Mouse (Mus musculus): ENCODE results near the gene Pygm. TPM values are rescaled to one million over a fixed set of nuclear protein-coding genes. Genes with fewer than 3 reads are reported as not detected.

Pygm gene
- 1.2 TPM for polyA plus RNA-seq (2012; fragmentation: generic; extraction: Trizol)
- long read RNA-seq, experiment 1, partial matches to known transcripts: 1 of 4 reads
- long read RNA-seq, experiment 1, other reads (novel, unspliced or antisense): 1 of 4 reads
- long read RNA-seq, experiment 2, partial matches to known transcripts: 0 of 1 reads
- long read RNA-seq, experiment 2, other reads (novel, unspliced or antisense): 0 of 1 reads

DNA sequence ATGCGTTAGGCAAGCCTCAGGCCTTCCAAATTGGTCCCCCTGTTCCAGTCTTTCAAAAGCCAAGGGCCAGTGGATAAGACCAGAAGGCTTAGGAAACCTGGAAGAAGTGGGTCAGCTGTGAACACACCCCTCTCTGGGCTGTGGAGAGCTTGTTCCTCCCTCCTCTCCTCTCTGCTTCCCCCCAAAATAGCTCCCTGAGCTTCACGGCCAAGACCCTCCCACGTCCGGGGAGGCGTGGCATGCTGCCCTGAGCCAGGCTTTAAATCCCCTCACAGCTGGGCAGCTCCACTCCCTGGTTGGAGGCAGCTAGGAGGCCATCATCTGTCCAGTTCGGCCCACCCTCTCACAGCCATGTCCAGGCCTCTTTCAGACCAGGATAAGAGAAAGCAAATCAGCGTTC lies at the start of gene Pygm:
Gene Pygm, plus strand, starts transcription at position 272 of the 400 bp plus-strand sequence.
- H3K79me2 ChIP-seq (ENCODE audit: control insufficient read depth, insufficient read depth): no peaks in the 10 kb centered on the region
- TF ChIP-seq FOSL1 (IDR thresholded peaks at IDR 0.05; ENCODE audit: insufficient read depth, low read length, poor library complexity, severe bottlenecking): no peak
- H3ac ChIP-seq (ENCODE audit: control insufficient read depth, insufficient read length, low read depth): no peak within 1 kb of the TSS
- H3K36me3 ChIP-seq (ENCODE audit: control insufficient read depth, insufficient read depth): peaks cover 15% of the 10 kb centered on the region
- no peaks in the 10 kb centered on the region for H3K27me3 ChIP-seq (ENCODE audit: control insufficient read depth, insufficient read depth, insufficient read length)
- no peaks in the 10 kb centered on the region for H3K79me3 ChIP-seq (ENCODE audit: low read depth)
- H3K4me3 ChIP-seq (ENCODE audit: insufficient read depth, poor library complexity, severe bottlenecking): no peak within 1 kb of the TSS

DNA sequence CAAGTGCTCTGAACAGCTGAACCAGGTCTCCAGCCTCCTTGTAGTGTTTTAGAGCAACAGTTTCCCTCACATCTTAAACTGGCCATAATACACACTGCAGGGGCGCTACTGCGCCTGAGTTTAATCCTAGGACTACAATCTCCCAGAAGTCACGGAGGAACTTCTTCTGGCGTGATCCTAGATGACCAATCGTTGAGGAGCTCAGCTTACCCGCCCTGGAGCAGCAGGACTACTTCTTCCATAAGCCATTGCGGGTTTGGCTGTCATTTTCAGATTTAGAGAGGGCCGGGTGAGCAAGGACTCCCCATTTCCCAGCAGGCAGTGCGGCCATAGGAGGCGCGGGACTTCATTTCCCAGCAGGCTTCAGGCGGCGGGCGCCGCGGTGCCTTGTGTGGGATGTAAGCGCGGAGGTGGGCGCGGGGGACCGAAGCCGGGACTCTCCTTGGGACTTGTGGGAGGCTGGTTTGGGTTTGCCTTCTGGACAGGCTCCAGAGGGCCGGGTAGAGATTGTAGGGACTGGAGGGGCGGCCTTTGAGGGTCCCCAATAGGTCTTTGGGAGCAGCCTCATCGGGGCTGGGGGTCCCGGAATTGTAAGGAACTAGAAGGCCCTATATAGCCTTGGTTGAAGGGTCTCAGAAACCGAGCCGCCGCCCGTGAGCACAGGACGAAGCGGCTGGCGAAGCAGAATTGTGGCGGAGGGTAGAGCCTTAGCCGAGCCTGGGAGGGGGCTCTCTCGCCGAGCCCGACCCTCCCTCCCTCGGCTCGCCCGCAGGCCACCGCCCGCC lies 49.3 kb upstream of the Pygm start, which contains the start of gene Men1:
Gene Men1, plus strand, starts transcription at position 307 of the 785 bp plus-strand sequence.
- TF ChIP-seq MAX (IDR thresholded peaks at IDR 0.05) (no peak), USF1 (IDR thresholded peaks at IDR 0.05; ENCODE audit: low read depth) (peak; percentile 34)
- no peaks in the 10 kb centered on the region for H3K27me3 ChIP-seq (ENCODE audit: control insufficient read depth, insufficient read depth, insufficient read length)

GRCm38 (mm10) chr19:6335458-6335827 lies 48.8 kb upstream of the Pygm start:
- H3K79me2 ChIP-seq (ENCODE audit: control insufficient read depth, insufficient read depth): peaks cover 28% of the 10 kb centered on the region
- H3K79me3 ChIP-seq (ENCODE audit: low read depth): peaks cover 13% of the 10 kb centered on the region
- H3K4me3 ChIP-seq (ENCODE audit: insufficient read depth, poor library complexity, severe bottlenecking): peak overlapping the region; percentile 89
- TF ChIP-seq CTCF (IDR thresholded peaks at IDR 0.05; ENCODE audit: control insufficient read depth, insufficient read depth, insufficient read length): no peak
- TF ChIP-seq CEBPB (IDR thresholded peaks at IDR 0.05; ENCODE audit: low read depth): no peak
- TF ChIP-seq MYOD1 (IDR thresholded peaks at IDR 0.05; ENCODE audit: control insufficient read depth, insufficient read length, low read depth): no peak
- no peak for TF ChIP-seq MAX (IDR thresholded peaks at IDR 0.05)
- TF ChIP-seq FOSL1 (IDR thresholded peaks at IDR 0.05; ENCODE audit: insufficient read depth, low read length, poor library complexity, severe bottlenecking): no peak
- TF ChIP-seq USF1 (IDR thresholded peaks at IDR 0.05; ENCODE audit: low read depth): no peak
- TF ChIP-seq MYOG (IDR thresholded peaks at IDR 0.05; ENCODE audit: control insufficient read depth, extremely low read depth, insufficient read length): no peak
- H3K36me3 ChIP-seq (ENCODE audit: control insufficient read depth, insufficient read depth): peaks cover 36% of the 10 kb centered on the region
- H3K27me3 ChIP-seq (ENCODE audit: control insufficient read depth, insufficient read depth, insufficient read length): no peaks in the 10 kb centered on the region
- peak overlapping the region; percentile 99 for H3ac ChIP-seq (ENCODE audit: control insufficient read depth, insufficient read length, low read depth)

More for the DNA sequence above, 49.3 kb upstream of the Pygm start, which contains the start of gene Men1:
- H3K36me3 ChIP-seq (ENCODE audit: control insufficient read depth, insufficient read depth): peaks cover 31% of the 10 kb centered on the region
- peak within 1 kb of the TSS; percentile 99 for H3ac ChIP-seq (ENCODE audit: control insufficient read depth, insufficient read length, low read depth)
- H3K79me3 ChIP-seq (ENCODE audit: low read depth): peaks cover 13% of the 10 kb centered on the region
- H3K4me3 ChIP-seq (ENCODE audit: insufficient read depth, poor library complexity, severe bottlenecking): peak within 1 kb of the TSS; percentile 89
- H3K79me2 ChIP-seq (ENCODE audit: control insufficient read depth, insufficient read depth): peaks cover 28% of the 10 kb centered on the region

DNA sequence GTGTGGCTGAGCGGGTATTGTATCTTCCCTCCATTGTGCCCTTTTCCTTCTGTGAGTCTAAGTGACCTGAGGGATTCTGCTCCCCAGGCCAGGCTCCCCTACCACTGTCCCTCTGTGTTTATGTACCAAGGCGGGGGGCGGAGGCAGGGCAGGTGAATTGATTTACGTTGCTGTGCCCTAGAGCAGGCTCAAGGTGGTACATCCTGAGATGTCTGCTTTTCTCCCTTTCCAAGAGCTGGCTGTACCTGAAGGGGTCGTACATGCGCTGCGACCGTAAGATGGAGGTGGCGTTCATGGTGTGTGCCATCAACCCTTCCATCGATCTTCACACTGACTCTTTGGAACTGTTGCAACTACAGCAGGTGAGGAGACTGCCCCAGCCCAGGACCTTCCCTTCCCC lies 47.3 kb upstream of the Pygm start:
- Histone ChIP-seq H3K36me3 (ENCODE audit: control insufficient read depth, insufficient read depth) (peaks cover 36% of the 10 kb centered on the region), H3K4me3 (ENCODE audit: insufficient read depth, poor library complexity, severe bottlenecking) (no peak overlapping the region), H3ac (ENCODE audit: control insufficient read depth, insufficient read length, low read depth) (no peak overlapping the region), H3K79me3 (ENCODE audit: low read depth) (peaks cover 13% of the 10 kb centered on the region), H3K79me2 (ENCODE audit: control insufficient read depth, insufficient read depth) (peaks cover 28% of the 10 kb centered on the region), H3K27me3 (ENCODE audit: control insufficient read depth, insufficient read depth, insufficient read length) (no peaks in the 10 kb centered on the region)
- no peak for TF ChIP-seq MYOD1 (IDR thresholded peaks at IDR 0.05; ENCODE audit: control insufficient read depth, insufficient read length, low read depth)
- no peak for TF ChIP-seq CEBPB (IDR thresholded peaks at IDR 0.05; ENCODE audit: low read depth)
- no peak for TF ChIP-seq MYOG (IDR thresholded peaks at IDR 0.05; ENCODE audit: control insufficient read depth, extremely low read depth, insufficient read length)
- TF ChIP-seq MAX (IDR thresholded peaks at IDR 0.05): no peak
- TF ChIP-seq CTCF (IDR thresholded peaks at IDR 0.05; ENCODE audit: control insufficient read depth, insufficient read depth, insufficient read length): no peak
- TF ChIP-seq USF1 (IDR thresholded peaks at IDR 0.05; ENCODE audit: low read depth): no peak
- TF ChIP-seq FOSL1 (IDR thresholded peaks at IDR 0.05; ENCODE audit: insufficient read depth, low read length, poor library complexity, severe bottlenecking): no peak

GRCm38 (mm10) chr19:6338171-6338570 lies 46.0 kb upstream of the Pygm start:
- peaks cover 36% of the 10 kb centered on the region for H3K36me3 ChIP-seq (ENCODE audit: control insufficient read depth, insufficient read depth)
- TF ChIP-seq CEBPB (IDR thresholded peaks at IDR 0.05; ENCODE audit: low read depth) (no peak), CTCF (IDR thresholded peaks at IDR 0.05; ENCODE audit: control insufficient read depth, insufficient read depth, insufficient read length) (no peak), MAX (IDR thresholded peaks at IDR 0.05) (no peak), MYOD1 (IDR thresholded peaks at IDR 0.05; ENCODE audit: control insufficient read depth, insufficient read length, low read depth) (no peak), FOSL1 (IDR thresholded peaks at IDR 0.05; ENCODE audit: insufficient read depth, low read length, poor library complexity, severe bottlenecking) (no peak), USF1 (IDR thresholded peaks at IDR 0.05; ENCODE audit: low read depth) (no peak), MYOG (IDR thresholded peaks at IDR 0.05; ENCODE audit: control insufficient read depth, extremely low read depth, insufficient read length) (no peak)

DNA sequence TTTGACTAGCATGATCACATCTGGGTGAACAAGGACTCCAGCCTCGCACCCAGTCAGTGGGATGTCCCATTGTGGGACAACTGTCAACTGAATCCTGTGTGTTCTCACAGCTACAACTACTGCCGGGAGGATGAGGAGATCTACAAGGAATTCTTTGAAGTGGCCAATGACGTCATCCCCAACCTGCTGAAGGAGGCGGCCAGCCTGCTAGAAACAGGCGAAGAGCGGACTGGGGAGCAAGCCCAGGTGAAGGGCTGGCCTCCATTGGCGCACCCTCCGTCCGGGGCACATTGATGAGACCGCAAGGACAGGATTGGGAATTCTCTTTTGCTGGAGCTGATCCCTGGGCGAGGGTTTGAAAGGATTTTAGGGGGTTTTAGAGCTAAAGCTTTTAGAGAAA lies 45.5 kb upstream of the Pygm start:
- H3K79me2 ChIP-seq (ENCODE audit: control insufficient read depth, insufficient read depth): peaks cover 28% of the 10 kb centered on the region
- H3K36me3 ChIP-seq (ENCODE audit: control insufficient read depth, insufficient read depth): peaks cover 36% of the 10 kb centered on the region
- H3ac ChIP-seq (ENCODE audit: control insufficient read depth, insufficient read length, low read depth): no peak overlapping the region
- no peaks in the 10 kb centered on the region for H3K27me3 ChIP-seq (ENCODE audit: control insufficient read depth, insufficient read depth, insufficient read length)
- peaks cover 13% of the 10 kb centered on the region for H3K79me3 ChIP-seq (ENCODE audit: low read depth)
- no peak for TF ChIP-seq FOSL1 (IDR thresholded peaks at IDR 0.05; ENCODE audit: insufficient read depth, low read length, poor library complexity, severe bottlenecking)
- TF ChIP-seq USF1 (IDR thresholded peaks at IDR 0.05; ENCODE audit: low read depth): no peak
- no peak for TF ChIP-seq MYOD1 (IDR thresholded peaks at IDR 0.05; ENCODE audit: control insufficient read depth, insufficient read length, low read depth)
- no peak for TF ChIP-seq MAX (IDR thresholded peaks at IDR 0.05)
- no peak for TF ChIP-seq MYOG (IDR thresholded peaks at IDR 0.05; ENCODE audit: control insufficient read depth, extremely low read depth, insufficient read length)
- no peak for TF ChIP-seq CTCF (IDR thresholded peaks at IDR 0.05; ENCODE audit: control insufficient read depth, insufficient read depth, insufficient read length)
- TF ChIP-seq CEBPB (IDR thresholded peaks at IDR 0.05; ENCODE audit: low read depth): no peak
- no peak overlapping the region for H3K4me3 ChIP-seq (ENCODE audit: insufficient read depth, poor library complexity, severe bottlenecking)

More at GRCm38 (mm10) chr19:6338171-6338570, 46.0 kb upstream of the Pygm start:
- Histone ChIP-seq H3ac (ENCODE audit: control insufficient read depth, insufficient read length, low read depth) (no peak overlapping the region), H3K4me3 (ENCODE audit: insufficient read depth, poor library complexity, severe bottlenecking) (no peak overlapping the region), H3K27me3 (ENCODE audit: control insufficient read depth, insufficient read depth, insufficient read length) (no peaks in the 10 kb centered on the region), H3K79me2 (ENCODE audit: control insufficient read depth, insufficient read depth) (peaks cover 28% of the 10 kb centered on the region), H3K79me3 (ENCODE audit: low read depth) (peaks cover 13% of the 10 kb centered on the region)

Measured in C2C12 (cell line).